Comparison of ENCODE assay signal across 11 mouse cellular contexts in the genomic region with DNA sequence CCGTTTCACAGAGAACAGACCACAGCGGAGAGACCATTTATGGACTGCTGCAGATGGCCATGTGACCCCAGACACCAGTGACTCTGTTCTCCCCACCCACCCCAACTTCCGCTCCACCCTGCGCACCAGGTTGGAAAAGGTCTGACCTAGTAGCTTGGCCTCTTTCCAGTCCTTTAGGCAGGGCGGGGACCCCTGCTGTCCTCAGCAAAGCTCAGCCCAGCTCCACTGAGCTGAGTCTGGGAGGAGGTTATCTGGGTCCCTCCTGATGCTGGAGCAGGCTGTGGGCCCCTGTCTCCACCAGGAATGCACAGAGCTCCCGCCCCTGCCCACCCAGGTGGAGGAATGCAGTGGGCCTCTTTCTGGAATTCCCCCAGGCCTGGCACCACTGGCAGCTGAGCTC. TPM values are rescaled to one million over a fixed set of nuclear protein-coding genes. Genes with fewer than 3 reads are reported as not detected.
DNase-seq lines count a peak whose midpoint lies in the region; ATAC-seq and TF ChIP-seq lines count a peak whose summit lies in the region.
"Had no signal": no experiment of that assay in that cellular context is flagged by ENCODE, and none has a peak within 500 bp of the region (broad histone marks: within the 10 kb centered on the region; RNA-seq: fewer than 3 reads in every experiment).

No protein-coding gene starts in this region.

- WGBS in intestine, embryonic 14.5 days = 40% methylated on average over 6 of the region's 6 CpGs
- 64% methylated on average over 6 of the region's 6 CpGs for WGBS in liver, postnatal 0 days (ENCODE audit: insufficient replicate concordance)

- intact Hi-C loops in heart, postnatal 25 days (cut with DNase I) = no loop called here

- H3K9me3 ChIP-seq in intestine, embryonic 14.5 days (ENCODE audit: control insufficient read depth, low read length) = no peaks in the 10 kb centered on the region
- H3K9me3 ChIP-seq in liver, postnatal 0 days (ENCODE audit: low read length) = no peaks in the 10 kb centered on the region; the same call in 1 of the 2 replicates
- H3K9me3 ChIP-seq: neural tube, embryonic 13.5 days had no signal

- no peak overlapping the region for H3K4me3 ChIP-seq in intestine, embryonic 14.5 days (ENCODE audit: low read depth, low read length)
- no peak overlapping the region for H3K4me3 ChIP-seq in liver, postnatal 0 days (ENCODE audit: low read depth, low read length)
- H3K4me3 ChIP-seq: neural tube, embryonic 13.5 days had no signal

- DNase-seq in heart, adult 11 months = peak; percentile 94
- DNase-seq in heart, postnatal 25 days (ENCODE audit: low spot score) = no peak
- peak; percentile 80 for DNase-seq in ES-CJ7 (ENCODE audit: low read depth, low spot score)
- DNase-seq in intestine, embryonic 14.5 days (ENCODE audit: low spot score) = no peak
- peak; percentile 18 for DNase-seq in liver, postnatal 0 days
- DNase-seq in B cell, adult 2 months = no peak
- no peak for DNase-seq in left cerebral cortex, adult 18-20 months (ENCODE audit: low spot score in 2 of 2)
- DNase-seq in adrenal gland, postnatal 25 days = no peak

- no peaks in the 10 kb centered on the region for H3K36me3 ChIP-seq in intestine, embryonic 14.5 days (ENCODE audit: control insufficient read depth, insufficient read depth, low read length)
- no peaks in the 10 kb centered on the region for H3K36me3 ChIP-seq in liver, postnatal 0 days (replicated peaks; ENCODE audit: insufficient read depth, low read length)
- H3K36me3 ChIP-seq: neural tube, embryonic 13.5 days had no signal

- TF ChIP-seq CTCF in liver, postnatal 0 days (IDR thresholded peaks at IDR 0.05; ENCODE audit: low read depth) = no peak

- no peaks in the 10 kb centered on the region for H3K27me3 ChIP-seq in intestine, embryonic 14.5 days (replicated peaks; ENCODE audit: control insufficient read depth, insufficient read depth, low read length)
- H3K27me3 ChIP-seq in liver, postnatal 0 days (ENCODE audit: insufficient read depth, low read length) = no peaks in the 10 kb centered on the region
- H3K27me3 ChIP-seq: neural tube, embryonic 13.5 days had no signal

- peak overlapping the region; percentile 77 for H3K27ac ChIP-seq in intestine, embryonic 14.5 days (ENCODE audit: low read depth)
- H3K27ac ChIP-seq in liver, postnatal 0 days (ENCODE audit: low read depth) = no peak overlapping the region
- H3K27ac ChIP-seq: neural tube, embryonic 13.5 days had no signal

- no peak for TF ChIP-seq EP300 in liver, postnatal 0 days (IDR thresholded peaks at IDR 0.05; ENCODE audit: low read depth)

- no peak overlapping the region for H3K9ac ChIP-seq in intestine, embryonic 14.5 days (ENCODE audit: low read length)
- H3K9ac ChIP-seq in liver, postnatal 0 days (replicated peaks) = no peak overlapping the region
- H3K9ac ChIP-seq: neural tube, embryonic 13.5 days had no signal

- H3K4me1 ChIP-seq in intestine, embryonic 14.5 days (replicated peaks; ENCODE audit: control insufficient read depth, insufficient read depth, low read length) = peaks cover 11% of the 10 kb centered on the region; the same call in 1 of the 2 replicates
- peaks cover 26% of the 10 kb centered on the region for H3K4me1 ChIP-seq in liver, postnatal 0 days (ENCODE audit: insufficient read depth)

- peak; percentile 56 for ATAC-seq in intestine, embryonic 14.5 days (replicated peaks; ENCODE audit: low FRiP score, low TSS enrichment, low read depth)
- ATAC-seq in liver, postnatal 0 days = no peak

- no peak overlapping the region for H3K4me2 ChIP-seq in intestine, embryonic 14.5 days (ENCODE audit: low read length)
- no peak overlapping the region for H3K4me2 ChIP-seq in liver, postnatal 0 days (ENCODE audit: low read depth, low read length)
- H3K4me2 ChIP-seq: neural tube, embryonic 13.5 days had no signal

RNA-seq across cellular contexts. Expression of a gene that starts 9.3 kb away (rescaled TPM):
- total RNA-seq in heart, postnatal 25 days (2021) = 10 to 100 TPM; 50.3 to 58.2 TPM
- polyA plus RNA-seq in intestine, embryonic 14.5 days (2014; fragmentation: Nextera tagmentation; extraction: Ambion mirVana) = 63.7 and 65.1 TPM in 2 replicates
- polyA plus RNA-seq in liver, postnatal 0 days (2015; fragmentation: Nextera tagmentation; extraction: Ambion mirVana) = 2.1 and 2.2 TPM in 2 replicates
- total RNA-seq in left cerebral cortex, adult 18-20 months (2021) = 10 to 100 TPM in 1 of 2 experiments, 1 to 10 TPM in 1; 8.2 to 11.2 TPM
- 29.3 and 38.0 TPM in 2 replicates for total RNA-seq in adrenal gland, postnatal 25 days (2021)

RNA-seq across cellular contexts. Expression of a gene that starts 22.2 kb away (rescaled TPM):
- 100 to 1,000 TPM; 471 to 515 TPM for total RNA-seq in heart, postnatal 25 days (2021)
- 771 and 871 TPM in 2 replicates for polyA plus RNA-seq in intestine, embryonic 14.5 days (2014; fragmentation: Nextera tagmentation; extraction: Ambion mirVana)
- 382 and 393 TPM in 2 replicates for polyA plus RNA-seq in liver, postnatal 0 days (2015; fragmentation: Nextera tagmentation; extraction: Ambion mirVana)
- total RNA-seq in left cerebral cortex, adult 18-20 months (2021) = 100 to 1,000 TPM; 728 to 804 TPM
- total RNA-seq in adrenal gland, postnatal 25 days (2021) = 728 and 789 TPM in 2 replicates

RNA-seq across cellular contexts. Expression of a gene that starts 38.3 kb away (rescaled TPM):
- 10 to 100 TPM; 13.0 to 13.8 TPM for total RNA-seq in heart, postnatal 25 days (2021)
- 17.1 and 20.3 TPM in 2 replicates for polyA plus RNA-seq in intestine, embryonic 14.5 days (2014; fragmentation: Nextera tagmentation; extraction: Ambion mirVana)
- polyA plus RNA-seq in liver, postnatal 0 days (2015; fragmentation: Nextera tagmentation; extraction: Ambion mirVana) = 4.7 and 5.2 TPM in 2 replicates
- total RNA-seq in left cerebral cortex, adult 18-20 months (2021) = 10 to 100 TPM; 30.5 to 33.7 TPM
- total RNA-seq in adrenal gland, postnatal 25 days (2021) = 16.1 and 19.6 TPM in 2 replicates

RNA-seq across cellular contexts. Expression of a gene that starts 54.7 kb away (rescaled TPM):
- not detected for total RNA-seq in heart, postnatal 25 days (2021)
- 2.5 and 2.7 TPM in 2 replicates for polyA plus RNA-seq in intestine, embryonic 14.5 days (2014; fragmentation: Nextera tagmentation; extraction: Ambion mirVana)
- not detected in 2 replicates for polyA plus RNA-seq in liver, postnatal 0 days (2015; fragmentation: Nextera tagmentation; extraction: Ambion mirVana)
- total RNA-seq in left cerebral cortex, adult 18-20 months (2021) = not detected
- total RNA-seq in adrenal gland, postnatal 25 days (2021) = not detected in 2 replicates
- total RNA-seq: adrenal gland, adult 18-20 months; megakaryocyte progenitor cell, adult 5-6 weeks had no signal
- polyA plus RNA-seq: neural tube, embryonic 13.5 days had no signal

Comparison
In these comparisons a context has a peak if more than half of its experiments do, and no peak if none do; other contexts are left out.
1. DNase-seq: peak in heart, adult 11 months (single experiment), ES-CJ7 (single experiment) and liver, postnatal 0 days (single experiment); none in heart, postnatal 25 days (single experiment), intestine, embryonic 14.5 days (single experiment), B cell, adult 2 months (0 of 2), left cerebral cortex, adult 18-20 months (0 of 2) and adrenal gland, postnatal 25 days (single experiment).